Mouse (Mus musculus): ENCODE data around the gene Hnrnph3.
A peak's percentile ranks its signal among the peaks of the same experiment; 100 is the strongest.
"Not testable (repeated sequence)": the region's sequence is repeated elsewhere in the genome, so short reads cannot be mapped to it uniquely, and the experiment has no call there.

Hnrnph3 gene

GRCm38 (mm10) chr10:63023749-63024579 is at the start of gene Hnrnph3, which contains the start of gene Pbld2:
TSS of gene Hnrnph3 (minus strand) at chr10:63024217.
TSS of gene Pbld2 (plus strand) at chr10:63024315.
- DNase-seq (ENCODE audit: low spot score in 2 of 2), result peak; percentile 97 to 99

DNA sequence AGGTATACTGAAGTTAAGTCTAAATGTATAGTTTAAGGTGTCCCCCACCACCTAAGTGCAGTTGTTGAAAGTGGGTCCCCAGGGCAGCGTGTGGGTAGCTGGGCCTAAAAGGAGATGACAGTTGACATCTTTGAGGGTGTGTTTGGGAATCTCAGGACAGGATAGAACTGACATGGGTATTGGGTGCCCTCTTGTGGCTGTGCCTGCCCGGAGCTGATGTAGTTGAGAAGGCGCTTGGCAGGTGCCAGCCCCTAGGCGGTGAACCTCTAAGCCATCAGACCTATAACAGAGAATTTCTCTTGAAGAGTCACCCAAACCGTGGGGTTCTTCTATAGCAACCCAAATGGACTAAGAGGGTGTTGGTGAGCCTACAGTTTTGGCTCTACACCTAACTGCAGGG is 42.0 kb upstream of the Hnrnph3 start:
- peak; percentile 67 to 70 for DNase-seq (ENCODE audit: low spot score in 2 of 2)

GRCm38 (mm10) chr10:63065561-63065960 is 41.5 kb upstream of the Hnrnph3 start:
- no peak for DNase-seq (ENCODE audit: low spot score in 2 of 2)

DNA sequence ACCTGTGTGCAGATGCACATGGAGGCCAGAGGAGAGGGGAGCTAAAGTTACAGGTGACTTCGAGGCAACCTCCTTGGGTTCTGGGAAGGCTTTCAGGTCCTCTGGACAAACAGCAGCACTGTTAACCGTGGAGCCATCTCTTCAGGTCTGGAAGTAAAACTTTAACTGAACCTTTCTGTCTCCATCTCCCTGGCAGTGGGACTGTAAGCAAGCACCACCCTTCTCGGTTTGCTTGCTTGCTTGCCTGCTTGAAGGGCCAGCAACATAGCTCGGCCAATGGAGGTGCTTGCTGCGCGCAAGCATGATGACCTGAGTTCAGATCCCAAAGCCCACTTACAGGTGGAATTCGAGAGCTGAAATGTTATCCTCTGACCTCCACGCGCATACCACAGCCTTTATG is 40.5 kb upstream of the Hnrnph3 start:
- no peak for DNase-seq (ENCODE audit: low spot score in 2 of 2)

- DNase-seq (ENCODE audit: low spot score in 2 of 2), result no peak
Observed at GRCm38 (mm10) chr10:63063365-63063764, 39.3 kb upstream of the Hnrnph3 start.

DNA sequence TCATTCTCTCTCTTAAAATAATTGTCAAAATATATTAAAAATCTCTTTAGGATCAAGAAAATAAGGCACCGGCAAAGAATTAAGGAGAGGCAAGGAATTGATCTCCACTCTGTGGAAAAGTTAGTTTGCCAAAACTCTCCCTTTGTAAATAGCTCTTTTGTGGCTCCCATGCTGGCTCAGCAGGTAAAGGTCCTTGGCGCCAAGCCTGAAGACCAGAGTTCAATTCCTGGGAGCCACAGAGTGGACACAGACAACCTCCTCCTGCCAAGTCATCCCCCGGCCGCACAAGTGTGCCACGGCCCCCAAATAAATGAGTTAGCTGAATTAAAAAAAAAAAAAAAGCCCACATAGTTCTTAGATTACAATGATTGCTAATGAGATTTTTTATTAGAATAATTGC is 38.7 kb upstream of the Hnrnph3 start:
- no peak for DNase-seq (ENCODE audit: low spot score in 2 of 2)

DNA sequence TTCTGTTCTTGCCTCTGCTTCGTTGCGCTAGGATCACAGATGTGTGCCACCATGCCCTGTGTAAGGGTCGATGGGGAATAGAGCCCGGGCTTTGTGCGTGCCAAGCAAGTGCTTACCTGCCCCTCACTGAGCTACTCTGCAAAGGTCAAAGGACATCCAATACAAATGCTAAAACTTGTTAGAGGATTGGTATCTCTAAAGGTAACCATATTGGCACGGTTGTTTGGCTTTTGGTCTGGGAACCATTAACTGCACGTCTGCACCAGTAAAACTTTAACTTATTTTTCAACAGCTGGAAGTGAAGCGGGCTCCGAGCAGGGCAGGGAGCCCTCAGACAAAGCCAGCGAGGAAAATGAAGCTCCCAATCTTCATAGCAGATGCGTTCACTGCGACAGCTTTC is 37.2 kb upstream of the Hnrnph3 start:
- no peak for DNase-seq (ENCODE audit: low spot score in 2 of 2)

- DNase-seq (ENCODE audit: low spot score in 2 of 2), result no peak
Observed at GRCm38 (mm10) chr10:63060406-63060805, 36.4 kb upstream of the Hnrnph3 start.

- DNase-seq (ENCODE audit: low spot score in 2 of 2), result no peak
Observed at GRCm38 (mm10) chr10:63059862-63060261, 35.8 kb upstream of the Hnrnph3 start, which contains the start of gene Pbld1. TSS of gene Pbld1 (plus strand) at chr10:63060162.

DNA sequence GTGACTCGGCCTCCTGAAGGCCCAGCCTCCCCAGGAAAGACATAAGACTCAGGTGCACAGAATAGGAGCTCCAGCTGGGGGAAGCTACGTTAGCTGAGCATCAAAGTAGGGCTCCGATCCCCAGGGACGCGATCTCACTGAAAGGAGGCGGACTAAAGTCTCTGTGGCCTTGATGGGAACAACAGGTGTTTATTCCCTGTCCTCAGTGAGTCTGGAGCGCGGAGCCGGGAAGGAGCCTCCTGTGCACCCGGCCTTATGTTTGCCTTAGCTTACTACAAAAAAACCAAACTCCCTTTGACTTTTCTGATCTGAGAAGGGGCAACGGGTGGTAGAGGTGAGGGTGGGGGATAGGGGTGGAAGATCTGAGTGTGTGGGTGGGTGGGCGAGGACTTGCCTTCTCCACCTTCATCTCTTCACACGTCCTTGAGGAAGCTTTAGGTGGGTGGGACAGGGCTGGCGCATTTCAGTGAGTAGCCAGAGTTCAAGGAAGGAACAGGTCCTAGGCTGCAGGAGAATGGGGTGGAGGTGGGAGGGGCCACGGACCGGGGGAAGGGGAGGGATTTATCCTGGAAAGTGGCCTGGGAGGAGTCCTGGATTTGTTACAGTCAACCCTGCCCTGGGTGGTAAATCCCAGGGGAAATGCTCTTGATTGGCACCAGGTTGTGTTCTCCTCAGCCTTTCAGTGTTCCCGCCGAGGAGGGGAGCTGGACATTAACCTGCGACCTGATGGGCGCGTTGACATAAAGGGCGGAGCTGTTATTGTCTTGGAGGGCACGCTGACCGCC is 33.1 kb upstream of the Hnrnph3 start:
- no peak for DNase-seq (ENCODE audit: low spot score in 2 of 2)

DNA sequence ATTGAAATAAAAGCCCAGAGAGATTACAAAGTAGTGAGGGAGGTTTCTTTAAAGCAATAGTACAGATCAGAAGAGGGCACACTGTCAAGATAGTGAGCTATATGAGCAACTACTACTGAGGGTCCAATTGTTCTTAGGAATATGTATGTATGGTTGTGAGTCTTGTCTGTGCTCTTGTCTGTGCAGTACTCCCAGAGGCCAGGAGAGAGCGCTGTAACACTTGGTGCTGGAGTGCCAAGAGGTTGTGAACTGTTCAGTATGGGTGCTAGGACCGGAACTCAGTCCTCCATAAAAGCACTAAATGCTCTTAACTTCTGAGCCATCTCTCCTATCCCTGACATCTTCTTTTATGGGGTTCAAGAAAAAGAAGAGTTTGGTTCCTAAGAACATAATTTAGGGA is 30.6 kb upstream of the Hnrnph3 start:
- DNase-seq (ENCODE audit: low spot score in 2 of 2), result no peak

GRCm38 (mm10) chr10:63054071-63054470 is 30.1 kb upstream of the Hnrnph3 start:
- not testable (repeated sequence) for DNase-seq (ENCODE audit: low spot score in 2 of 2)

DNA sequence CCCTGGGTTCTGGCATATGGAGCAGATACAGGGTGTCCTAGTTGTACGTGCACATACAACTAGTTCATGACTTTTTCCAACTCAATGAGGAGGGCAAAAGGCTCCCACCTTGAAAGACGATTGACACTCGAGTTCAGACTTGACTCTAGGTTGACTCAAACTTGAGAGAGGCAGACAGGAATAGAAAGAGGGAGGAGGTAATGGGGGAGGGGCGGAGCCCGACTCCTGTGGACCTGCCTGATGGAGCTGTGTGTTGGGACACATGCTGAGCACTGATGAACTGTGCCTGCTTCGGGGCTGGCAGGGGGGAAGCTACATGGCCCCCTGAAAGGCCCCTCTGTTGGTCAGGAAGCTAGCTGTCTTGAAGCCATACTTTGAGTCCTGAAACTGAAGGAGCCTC is 29.0 kb upstream of the Hnrnph3 start:
- DNase-seq (ENCODE audit: low spot score in 2 of 2), result no peak

DNA sequence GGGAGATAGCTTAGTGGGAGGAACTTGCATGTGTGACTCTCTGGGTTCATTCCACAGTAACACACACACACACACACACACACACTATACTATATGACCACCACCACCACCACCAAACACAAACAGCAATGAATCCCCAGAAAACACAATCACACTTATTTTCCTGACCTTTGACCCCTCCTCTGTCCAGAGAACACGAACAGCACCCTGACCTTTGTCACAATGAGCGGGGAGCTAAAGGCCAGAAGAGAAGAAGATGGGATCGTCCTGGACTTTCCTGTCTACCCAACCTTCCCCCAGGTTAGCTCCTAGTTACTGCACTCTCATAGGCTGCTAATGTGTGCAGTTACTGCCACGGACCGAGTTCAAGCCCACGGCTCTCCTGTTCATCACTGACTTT is 28.0 kb upstream of the Hnrnph3 start:
- no peak for DNase-seq (ENCODE audit: low spot score in 2 of 2)

DNA sequence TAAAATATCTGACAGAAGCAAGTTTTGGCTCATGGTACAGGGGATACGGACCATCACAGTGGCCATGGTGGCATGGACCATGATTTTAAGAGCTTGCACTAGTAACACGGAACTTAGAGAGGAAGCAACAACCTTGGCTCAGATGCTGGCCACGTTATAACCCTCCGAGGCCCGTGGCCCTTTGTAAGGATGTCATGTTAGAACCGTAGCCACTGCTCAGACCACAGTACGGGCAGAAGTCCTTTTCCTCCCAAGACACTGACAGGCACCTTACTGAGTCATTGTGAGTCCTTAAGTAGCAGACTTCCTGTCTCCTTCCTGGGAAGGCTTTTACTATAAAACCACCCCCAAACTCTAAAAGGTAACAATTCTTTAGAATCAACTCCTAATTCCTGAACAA is 27.2 kb upstream of the Hnrnph3 start:
- DNase-seq (ENCODE audit: low spot score in 2 of 2), result no peak

GRCm38 (mm10) chr10:63049106-63049505 is 25.1 kb upstream of the Hnrnph3 start:
- DNase-seq (ENCODE audit: low spot score in 2 of 2), result no peak

GRCm38 (mm10) chr10:63047751-63048150 is 23.7 kb upstream of the Hnrnph3 start:
- DNase-seq (ENCODE audit: low spot score in 2 of 2), result no peak

GRCm38 (mm10) chr10:63043154-63043553 is 19.1 kb upstream of the Hnrnph3 start:
- DNase-seq (ENCODE audit: low spot score in 2 of 2), result no peak

DNA sequence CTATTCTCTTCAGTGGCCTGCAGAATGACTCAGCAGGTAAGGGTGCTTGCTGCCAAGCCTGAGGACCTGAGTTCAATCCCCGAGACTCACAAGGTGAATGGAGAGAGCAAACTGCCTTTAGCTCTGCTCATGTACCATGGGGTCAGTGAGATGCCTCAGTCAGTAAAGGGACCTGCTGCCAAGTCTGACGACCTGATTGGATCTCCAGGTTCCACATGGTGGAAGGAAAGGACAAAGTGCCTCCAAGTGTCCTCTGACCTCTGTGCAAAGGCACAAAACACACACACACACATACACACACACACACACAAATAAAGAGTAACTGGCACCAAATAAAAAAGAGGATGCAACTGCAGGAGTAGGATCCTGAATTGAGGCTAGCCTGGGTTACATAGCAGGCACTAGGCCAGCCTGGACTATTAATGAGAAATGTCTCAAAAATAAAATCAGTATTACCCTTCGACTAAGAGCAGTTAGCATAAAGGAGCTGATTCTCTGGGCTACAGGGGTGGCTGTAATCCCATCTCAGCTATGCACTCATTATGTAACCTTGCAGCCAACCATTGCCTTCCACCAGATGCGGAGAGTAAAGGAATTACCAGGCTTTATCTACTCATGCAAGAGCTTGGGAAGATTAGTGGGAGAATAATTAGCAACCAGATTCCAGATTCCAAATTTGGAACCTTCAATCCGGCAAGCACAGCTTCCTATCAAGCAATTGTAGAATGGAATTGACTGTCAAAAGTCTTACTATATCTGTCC is 16.0 kb upstream of the Hnrnph3 start:
- DNase-seq (ENCODE audit: low spot score in 2 of 2), result no peak

DNA sequence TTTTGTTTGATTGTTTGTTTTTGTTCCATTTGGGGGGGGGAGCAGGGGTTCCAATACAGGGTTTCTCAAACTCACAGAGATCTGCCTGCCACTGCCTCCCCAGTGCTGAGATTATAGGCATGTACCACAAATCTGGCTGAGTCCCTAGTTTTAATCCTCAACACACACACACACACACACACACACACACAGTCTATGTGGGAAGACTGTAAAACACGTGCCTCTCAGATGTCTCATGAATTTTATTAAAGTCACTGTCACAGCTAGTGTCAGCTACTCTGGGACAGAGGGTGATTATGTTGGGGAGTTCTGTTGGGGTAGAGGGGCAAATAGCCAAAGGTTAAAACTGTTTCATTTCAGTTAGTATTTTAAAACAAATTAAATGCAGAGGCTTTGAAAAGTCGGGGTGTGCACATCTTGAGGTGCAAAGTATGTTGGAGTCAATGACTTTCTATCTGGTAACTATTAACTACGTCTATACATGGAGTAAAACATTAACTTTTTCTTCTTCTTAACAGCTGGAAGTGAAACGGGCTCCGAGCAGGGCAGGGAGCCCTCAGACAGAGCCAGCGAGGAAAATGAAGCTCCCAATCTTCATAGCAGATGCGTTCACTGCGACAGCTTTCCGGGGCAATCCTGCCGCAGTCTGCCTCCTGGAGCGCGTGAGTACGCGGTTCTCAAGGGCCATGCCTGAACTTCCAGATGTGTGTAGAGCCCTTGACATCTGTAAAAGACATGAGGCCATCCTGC is 14.7 kb upstream of the Hnrnph3 start:
- DNase-seq (ENCODE audit: low spot score in 2 of 2), result no peak

DNA sequence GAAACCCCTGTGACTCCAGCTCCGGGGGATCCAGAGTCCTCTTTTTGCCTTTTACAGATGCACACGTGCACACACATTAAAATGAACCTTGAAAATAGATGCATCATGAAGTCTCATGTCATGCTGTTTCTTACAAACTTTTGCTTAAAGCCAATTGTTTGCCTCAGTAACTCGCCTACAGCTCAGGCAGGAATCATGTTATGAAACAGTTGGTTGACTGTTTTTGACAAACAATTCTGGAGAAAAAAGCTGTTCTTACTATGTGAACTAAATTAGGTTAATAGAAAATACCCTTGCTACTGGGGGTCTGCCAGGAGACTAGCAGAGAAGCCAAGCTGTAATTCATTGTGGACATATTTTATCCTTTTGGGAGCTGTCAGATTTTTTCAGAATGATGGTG is 8.9 kb upstream of the Hnrnph3 start:
- DNase-seq (ENCODE audit: low spot score in 2 of 2), result no peak
